Mouse (Mus musculus) T-helper 17 cell (primary cell): ENCODE measurements at regions not wholly inside any gene's neighbourhood (a gene's known extent, or its start where the extent isn't known, plus 50 kb on each side); places are given as distances from the start of the nearest gene placed in this dataset.

Experiments used
- in situ Hi-C, 2 experiments: fragments of 300-600 bp; cut with MboI, MseI; formaldehyde crosslinking; loops; 1 replicate in 1 of 2; 2 replicates in 1 of 2; pipeline ENCODE4 v1.15.1; 2025; ENCODE audit warnings: high pct_unique_total_duplicates in 2 of 2

DNA sequence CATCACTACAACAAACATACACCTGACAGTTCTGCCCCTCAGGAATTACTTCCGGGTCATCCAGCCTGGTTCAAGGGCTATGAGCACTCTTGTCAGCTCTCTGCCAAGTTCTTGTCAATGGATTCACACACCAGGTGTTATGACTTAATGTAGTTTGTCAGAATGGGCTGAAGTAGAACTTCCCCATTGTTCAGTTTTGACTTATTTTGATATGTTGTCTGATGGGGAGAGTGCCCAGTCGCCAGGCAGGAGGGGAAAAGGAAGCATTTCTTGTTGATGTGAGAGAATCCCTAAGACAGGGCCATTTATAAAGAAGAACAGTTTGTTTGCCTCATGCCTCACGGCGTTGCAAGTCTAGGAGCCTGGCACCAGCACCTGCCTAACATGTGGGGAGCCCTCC is 52.0 kb upstream of the Cpeb4 start:
- in situ Hi-C loops: loop anchor here in 1 of 2 experiments (25.0 kb wide), 1 partner anchor 1633 kb away; no protein-coding TSS in a partner anchor

DNA sequence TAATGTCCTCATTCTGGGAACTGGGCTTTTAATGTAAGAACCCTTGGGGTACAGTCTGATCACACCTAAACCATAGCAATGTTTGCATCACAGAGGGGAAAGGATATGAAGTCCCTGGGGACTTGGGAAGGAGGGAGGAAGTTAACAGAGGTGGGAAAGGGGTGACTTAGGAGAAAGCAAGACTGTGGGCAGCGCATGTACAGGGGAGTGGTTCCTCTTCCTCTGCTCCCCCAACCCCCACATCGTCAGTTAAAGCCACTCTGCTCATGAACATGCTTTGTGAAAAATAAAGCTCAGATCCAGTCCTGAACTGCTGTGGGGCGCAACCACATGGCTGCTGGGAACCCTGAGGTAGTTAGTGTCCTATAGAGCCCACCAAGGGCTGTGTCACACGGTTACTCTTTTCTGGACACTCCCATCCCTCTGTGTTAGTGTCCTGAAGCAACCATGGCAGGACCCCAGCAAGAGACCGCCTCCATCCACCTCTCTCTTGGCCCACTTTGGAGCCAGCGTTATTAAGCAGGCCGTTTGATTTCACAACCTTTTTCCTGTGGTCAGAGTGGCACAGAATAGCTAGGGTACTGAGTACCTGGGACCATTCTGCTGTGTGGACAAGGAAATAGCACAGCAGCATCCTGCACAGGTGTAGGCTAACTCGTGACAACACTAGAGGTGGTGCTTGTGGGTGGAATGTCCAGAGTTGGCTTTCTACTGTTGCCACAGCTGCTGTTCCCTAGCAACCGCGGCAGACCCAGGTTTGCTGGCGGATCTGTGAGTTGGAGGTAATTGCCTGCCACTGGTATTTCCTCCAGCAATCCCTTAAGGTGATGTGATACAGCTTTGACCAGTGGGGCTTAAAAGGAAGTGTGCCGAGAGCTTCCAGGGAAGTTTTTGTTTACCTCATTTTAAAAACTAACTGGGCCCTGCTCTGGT is 50.3 kb upstream of the Cpeb4 start:
- in situ Hi-C loops: loop anchor here in 1 of 2 experiments (25.0 kb wide), 1 partner anchor 1634 kb away; no protein-coding TSS in a partner anchor
